Mouse (Mus musculus): ENCODE measurements around the gene Cx3cr1. TPM values are rescaled to one million over a fixed set of nuclear protein-coding genes. Genes with fewer than 3 reads are reported as not detected.
A peak's percentile ranks its signal among the peaks of the same experiment; 100 is the strongest.
"Not testable (repeated sequence)": the region's sequence is repeated elsewhere in the genome, so short reads cannot be mapped to it uniquely, and the experiment has no call there.

Gene Cx3cr1
- polyA plus RNA-seq, 1 experiment from 2014 or later = 1.8 TPM

- peak; percentile 75 for DNase-seq
- whole genome bisulfite sequencing (ENCODE audit: insufficient replicate concordance) = 31% methylated on average over 7 of the region's 7 CpGs
- Histone ChIP-seq H3K36me3 (replicated peaks; ENCODE audit: insufficient read depth, low read length) (no peaks in the 10 kb centered on the region), H3K4me3 (ENCODE audit: low read depth, low read length) (no peak overlapping the region), H3K4me1 (ENCODE audit: insufficient read depth) (peaks cover 11% of the 10 kb centered on the region), H3K9ac (replicated peaks) (no peak overlapping the region), H3K27me3 (ENCODE audit: insufficient read depth, low read length) (0 out of 2 replicates have a peak, but pooled peaks cover 3% of the 10 kb centered on the region), H3K27ac (ENCODE audit: low read depth) (no peak overlapping the region), H3K9me3 (ENCODE audit: low read length) (no peaks in the 10 kb centered on the region), H3K4me2 (ENCODE audit: low read depth, low read length) (no peak overlapping the region)
- TF ChIP-seq EP300 (IDR thresholded peaks at IDR 0.05; ENCODE audit: low read depth) (no peak), CTCF (IDR thresholded peaks at IDR 0.05; ENCODE audit: low read depth) (peak; percentile 84)
- ATAC-seq = no peak
These were observed 49.3 kb downstream of the Cx3cr1 start for GRCm38 (mm10) chr9:120020285-120020890.

GRCm38 (mm10) chr9:120016956-120017355 lies 52.7 kb downstream of the Cx3cr1 start:
- DNase-seq = peak; percentile 67
- 67% methylated on average over 10 of the region's 10 CpGs for WGBS (ENCODE audit: insufficient replicate concordance)
- H3K27ac ChIP-seq (ENCODE audit: low read depth) = no peak overlapping the region

GRCm38 (mm10) chr9:120014828-120015227 lies 54.9 kb downstream of the Cx3cr1 start:
- no peaks in the 10 kb centered on the region for H3K36me3 ChIP-seq (replicated peaks; ENCODE audit: insufficient read depth, low read length)
- H3K9me3 ChIP-seq (ENCODE audit: low read length) = no peaks in the 10 kb centered on the region
- no peak for ATAC-seq
- no peak for DNase-seq
- no peak for TF ChIP-seq CTCF (IDR thresholded peaks at IDR 0.05; ENCODE audit: low read depth)
- TF ChIP-seq EP300 (IDR thresholded peaks at IDR 0.05; ENCODE audit: low read depth) = no peak
- peaks cover 39% of the 10 kb centered on the region for H3K4me1 ChIP-seq (ENCODE audit: insufficient read depth)
- H3K4me3 ChIP-seq (ENCODE audit: low read depth, low read length) = no peak overlapping the region
- no peak overlapping the region for H3K9ac ChIP-seq (replicated peaks)
- no peak overlapping the region for H3K4me2 ChIP-seq (ENCODE audit: low read depth, low read length)
- H3K27me3 ChIP-seq (ENCODE audit: insufficient read depth, low read length) = 0 out of 2 replicates have a peak, but pooled peaks cover 3% of the 10 kb centered on the region
- 71% methylated on average over 6 of the region's 6 CpGs for WGBS (ENCODE audit: insufficient replicate concordance)
- no peak overlapping the region for H3K27ac ChIP-seq (ENCODE audit: low read depth)

More at GRCm38 (mm10) chr9:120016956-120017355, 52.7 kb downstream of the Cx3cr1 start:
- H3K4me3 ChIP-seq (ENCODE audit: low read depth, low read length) = no peak overlapping the region
- no peak for TF ChIP-seq CTCF (IDR thresholded peaks at IDR 0.05; ENCODE audit: low read depth)
- no peak; the same call in 1 of the 2 replicates for TF ChIP-seq EP300 (IDR thresholded peaks at IDR 0.05; ENCODE audit: low read depth)
- H3K9ac ChIP-seq (replicated peaks) = no peak overlapping the region
- peaks cover 28% of the 10 kb centered on the region for H3K4me1 ChIP-seq (ENCODE audit: insufficient read depth)
- peak; percentile 72 for ATAC-seq
- H3K9me3 ChIP-seq (ENCODE audit: low read length) = no peaks in the 10 kb centered on the region
- 0 out of 2 replicates have a peak, but pooled peaks cover 3% of the 10 kb centered on the region for H3K27me3 ChIP-seq (ENCODE audit: insufficient read depth, low read length)
- no peaks in the 10 kb centered on the region for H3K36me3 ChIP-seq (replicated peaks; ENCODE audit: insufficient read depth, low read length)
- H3K4me2 ChIP-seq (ENCODE audit: low read depth, low read length) = peak overlapping the region; percentile 22; the same call in 1 of the 2 replicates

GRCm38 (mm10) chr9:120013251-120013820 lies 56.3 kb downstream of the Cx3cr1 start:
- 64% methylated on average over 11 of the region's 11 CpGs for WGBS (ENCODE audit: insufficient replicate concordance)
- DNase-seq = peak; percentile 66
- H3K9me3 ChIP-seq (ENCODE audit: low read length) = no peaks in the 10 kb centered on the region
- peaks cover 39% of the 10 kb centered on the region for H3K4me1 ChIP-seq (ENCODE audit: insufficient read depth)
- peak overlapping the region; percentile 87 for H3K27ac ChIP-seq (ENCODE audit: low read depth)
- H3K4me3 ChIP-seq (ENCODE audit: low read depth, low read length) = no peak overlapping the region
- no peak overlapping the region for H3K4me2 ChIP-seq (ENCODE audit: low read depth, low read length)
- no peak overlapping the region; the same call in 1 of the 2 replicates for H3K9ac ChIP-seq (replicated peaks)
- ATAC-seq = peak; percentile 24
- TF ChIP-seq CTCF (IDR thresholded peaks at IDR 0.05; ENCODE audit: low read depth) (no peak), EP300 (IDR thresholded peaks at IDR 0.05; ENCODE audit: low read depth) (no peak)
- no peaks in the 10 kb centered on the region for H3K36me3 ChIP-seq (replicated peaks; ENCODE audit: insufficient read depth, low read length)
- H3K27me3 ChIP-seq (ENCODE audit: insufficient read depth, low read length) = no peaks in the 10 kb centered on the region

- TF ChIP-seq EP300 (IDR thresholded peaks at IDR 0.05; ENCODE audit: low read depth) = no peak
- no peak for TF ChIP-seq CTCF (IDR thresholded peaks at IDR 0.05; ENCODE audit: low read depth)
- H3K4me2 ChIP-seq (ENCODE audit: low read depth, low read length) = no peak overlapping the region
- no peak for DNase-seq
- H3K36me3 ChIP-seq (replicated peaks; ENCODE audit: insufficient read depth, low read length) = no peaks in the 10 kb centered on the region
- ATAC-seq = no peak
- H3K9ac ChIP-seq (replicated peaks) = no peak overlapping the region
- H3K9me3 ChIP-seq (ENCODE audit: low read length) = no peaks in the 10 kb centered on the region
- no peaks in the 10 kb centered on the region for H3K27me3 ChIP-seq (ENCODE audit: insufficient read depth, low read length)
- WGBS (ENCODE audit: insufficient replicate concordance) = 80% methylated on average over 5 of the region's 5 CpGs
- H3K4me3 ChIP-seq (ENCODE audit: low read depth, low read length) = no peak overlapping the region
- H3K27ac ChIP-seq (ENCODE audit: low read depth) = 0 out of 2 replicates have a peak overlapping the region, but pooled peaks have one; percentile 60
- H3K4me1 ChIP-seq (ENCODE audit: insufficient read depth) = peaks cover 39% of the 10 kb centered on the region
These were observed 56.9 kb downstream of the Cx3cr1 start for GRCm38 (mm10) chr9:120012781-120013180.

- not testable (repeated sequence) for H3K9ac ChIP-seq (replicated peaks); H3K9me3 ChIP-seq (ENCODE audit: low read length); H3K36me3 ChIP-seq (replicated peaks; ENCODE audit: insufficient read depth, low read length); ATAC-seq; H3K4me2 ChIP-seq (ENCODE audit: low read depth, low read length); H3K27me3 ChIP-seq (ENCODE audit: insufficient read depth, low read length); DNase-seq; H3K4me3 ChIP-seq (ENCODE audit: low read depth, low read length)
- 74% methylated on average over 6 of the region's 6 CpGs for WGBS (ENCODE audit: insufficient replicate concordance)
- peaks cover 35% of the 10 kb centered on the region for H3K4me1 ChIP-seq (ENCODE audit: insufficient read depth)
- peak overlapping the region; percentile 78 for H3K27ac ChIP-seq (ENCODE audit: low read depth)
These were observed 57.5 kb downstream of the Cx3cr1 start for GRCm38 (mm10) chr9:120012161-120012560.

Data from liver, postnatal 0 days (tissue).